Mouse (Mus musculus): ENCODE measurements around the gene Tmem189. TPM values are rescaled to one million over a fixed set of nuclear protein-coding genes. Genes with fewer than 3 reads are reported as not detected.

The Tmem189 gene
- total and polyA plus RNA-seq, 2 experiments = 4.8 to 19.6 TPM

- H3K27ac ChIP-seq (replicated peaks; ENCODE audit: insufficient read depth, low read depth, low read length) = peak overlapping the region; percentile 47
Measured at GRCm38 (mm10) chr2:167692831-167693230, 3.2 kb upstream of the Tmem189 start.

GRCm38 (mm10) chr2:167691871-167692661 lies 2.4 kb upstream of the Tmem189 start:
- 22% methylated on average over 14 of the region's 14 CpGs for WGBS
- TF ChIP-seq CTCF (IDR thresholded peaks at IDR 0.05; ENCODE audit: low read depth, low read length) (0 out of 2 replicates have a peak, but pooled peaks have one; percentile 2), POLR2A (IDR thresholded peaks at IDR 0.05; ENCODE audit: extremely low read depth, insufficient read depth, low read length) (peak; percentile 74)
- Histone ChIP-seq H3K4me3 (ENCODE audit: insufficient read depth, low read depth, low read length) (peak overlapping the region; percentile 61), H3K9ac (ENCODE audit: low read depth, low read length) (peak overlapping the region; percentile 96), H3K4me1 (ENCODE audit: control insufficient read depth, insufficient read depth, low read length) (peaks cover 12% of the 10 kb centered on the region; the same call in 1 of the 2 replicates), H3K79me2 (ENCODE audit: control insufficient read depth, insufficient read depth, low read length) (peaks cover 13% of the 10 kb centered on the region), H3K36me3 (ENCODE audit: control insufficient read depth, insufficient read depth, low read length) (peaks cover 2% of the 10 kb centered on the region; the same call in 1 of the 2 replicates), H3K27me3 (ENCODE audit: control insufficient read depth, insufficient read depth, low read length) (no peaks in the 10 kb centered on the region), H3K27ac (replicated peaks; ENCODE audit: insufficient read depth, low read depth, low read length) (peak overlapping the region; percentile 86)
- DNase-seq (ENCODE audit: extremely low read depth, low read depth, low spot score) = peak; percentile 91

More at GRCm38 (mm10) chr2:167692831-167693230, 3.2 kb upstream of the Tmem189 start:
- peak; percentile 58 for DNase-seq (ENCODE audit: extremely low read depth, low read depth, low spot score)
- 27% methylated on average over 3 of the region's 3 CpGs for WGBS
- Histone ChIP-seq H3K27me3 (ENCODE audit: control insufficient read depth, insufficient read depth, low read length) (no peaks in the 10 kb centered on the region), H3K4me3 (ENCODE audit: insufficient read depth, low read depth, low read length) (no peak overlapping the region), H3K9ac (ENCODE audit: low read depth, low read length) (no peak overlapping the region; the same call in 1 of the 2 replicates), H3K4me1 (ENCODE audit: control insufficient read depth, insufficient read depth, low read length) (peaks cover 11% of the 10 kb centered on the region; the same call in 1 of the 2 replicates), H3K36me3 (ENCODE audit: control insufficient read depth, insufficient read depth, low read length) (peaks cover 2% of the 10 kb centered on the region; the same call in 1 of the 2 replicates), H3K79me2 (ENCODE audit: control insufficient read depth, insufficient read depth, low read length) (peaks cover 13% of the 10 kb centered on the region)
- TF ChIP-seq CTCF (IDR thresholded peaks at IDR 0.05; ENCODE audit: low read depth, low read length) = no peak
- 0 out of 2 replicates have a peak, but pooled peaks have one; percentile 18 for TF ChIP-seq POLR2A (IDR thresholded peaks at IDR 0.05; ENCODE audit: extremely low read depth, insufficient read depth, low read length)

- peaks cover 13% of the 10 kb centered on the region; the same call in 1 of the 2 replicates for H3K4me1 ChIP-seq (ENCODE audit: control insufficient read depth, insufficient read depth, low read length)
- peaks cover 2% of the 10 kb centered on the region; the same call in 1 of the 2 replicates for H3K36me3 ChIP-seq (ENCODE audit: control insufficient read depth, insufficient read depth, low read length)
- no peak for DNase-seq (ENCODE audit: extremely low read depth, low read depth, low spot score)
- H3K27ac ChIP-seq (replicated peaks; ENCODE audit: insufficient read depth, low read depth, low read length) = peak overlapping the region; percentile 86
- peak overlapping the region; percentile 61 for H3K4me3 ChIP-seq (ENCODE audit: insufficient read depth, low read depth, low read length)
- WGBS = 22% methylated on average over 6 of the region's 6 CpGs
- peak overlapping the region; percentile 96 for H3K9ac ChIP-seq (ENCODE audit: low read depth, low read length)
- no peaks in the 10 kb centered on the region for H3K27me3 ChIP-seq (ENCODE audit: control insufficient read depth, insufficient read depth, low read length)
- peaks cover 13% of the 10 kb centered on the region for H3K79me2 ChIP-seq (ENCODE audit: control insufficient read depth, insufficient read depth, low read length)
- TF ChIP-seq CTCF (IDR thresholded peaks at IDR 0.05; ENCODE audit: low read depth, low read length) = no peak
- TF ChIP-seq POLR2A (IDR thresholded peaks at IDR 0.05; ENCODE audit: extremely low read depth, insufficient read depth, low read length) = peak; percentile 47; the same call in 1 of the 2 replicates
Measured at GRCm38 (mm10) chr2:167691410-167691809, 1.8 kb upstream of the Tmem189 start.

GRCm38 (mm10) chr2:167690962-167691311 lies 1.3 kb upstream of the Tmem189 start:
- H3K27ac ChIP-seq (replicated peaks; ENCODE audit: insufficient read depth, low read depth, low read length) = peak overlapping the region; percentile 86
- peaks cover 13% of the 10 kb centered on the region for H3K79me2 ChIP-seq (ENCODE audit: control insufficient read depth, insufficient read depth, low read length)
- peaks cover 9% of the 10 kb centered on the region; the same call in 1 of the 2 replicates for H3K4me1 ChIP-seq (ENCODE audit: control insufficient read depth, insufficient read depth, low read length)
- H3K27me3 ChIP-seq (ENCODE audit: control insufficient read depth, insufficient read depth, low read length) = no peaks in the 10 kb centered on the region
- 22% methylated on average over 12 of the region's 12 CpGs for WGBS
- H3K36me3 ChIP-seq (ENCODE audit: control insufficient read depth, insufficient read depth, low read length) = peaks cover 2% of the 10 kb centered on the region; the same call in 1 of the 2 replicates
- TF ChIP-seq CTCF (IDR thresholded peaks at IDR 0.05; ENCODE audit: low read depth, low read length) (no peak), POLR2A (IDR thresholded peaks at IDR 0.05; ENCODE audit: extremely low read depth, insufficient read depth, low read length) (peak; percentile 32; the same call in 1 of the 2 replicates)
- H3K9ac ChIP-seq (ENCODE audit: low read depth, low read length) = peak overlapping the region; percentile 96
- peak; percentile 68 for DNase-seq (ENCODE audit: extremely low read depth, low read depth, low spot score)
- peak overlapping the region; percentile 61 for H3K4me3 ChIP-seq (ENCODE audit: insufficient read depth, low read depth, low read length)

- Histone ChIP-seq H3K9ac (ENCODE audit: low read depth, low read length) (peak overlapping the region; percentile 96), H3K4me3 (ENCODE audit: insufficient read depth, low read depth, low read length) (peak overlapping the region; percentile 61), H3K4me1 (ENCODE audit: control insufficient read depth, insufficient read depth, low read length) (peaks cover 6% of the 10 kb centered on the region; the same call in 1 of the 2 replicates), H3K79me2 (ENCODE audit: control insufficient read depth, insufficient read depth, low read length) (peaks cover 13% of the 10 kb centered on the region), H3K36me3 (ENCODE audit: control insufficient read depth, insufficient read depth, low read length) (peaks cover 2% of the 10 kb centered on the region; the same call in 1 of the 2 replicates), H3K27ac (replicated peaks; ENCODE audit: insufficient read depth, low read depth, low read length) (peak overlapping the region; percentile 86), H3K27me3 (ENCODE audit: control insufficient read depth, insufficient read depth, low read length) (no peaks in the 10 kb centered on the region)
- no peak for DNase-seq (ENCODE audit: extremely low read depth, low read depth, low spot score)
- TF ChIP-seq POLR2A (IDR thresholded peaks at IDR 0.05; ENCODE audit: extremely low read depth, insufficient read depth, low read length) = 0 out of 2 replicates have a peak, but pooled peaks have one; percentile 68
- no peak for TF ChIP-seq CTCF (IDR thresholded peaks at IDR 0.05; ENCODE audit: low read depth, low read length)
- 7% methylated on average over 15 of the region's 15 CpGs for WGBS
Measured at GRCm38 (mm10) chr2:167690219-167690961, 768 bp upstream of the Tmem189 start.

All from liver, adult 2 months (tissue).